Mouse (Mus musculus) forebrain, embryonic 16.5 days (tissue): ENCODE results near the gene Tha1. TPM values are rescaled to one million over a fixed set of nuclear protein-coding genes. Genes with fewer than 3 reads are reported as not detected.
A peak's percentile ranks its signal among the peaks of the same experiment; 100 is the strongest.

ENCODE experiments used
- ATAC-seq: fragments of 200-750 bp; cut with Nextera tagmentation; 2 replicates; pipeline ENCODE4 v1.8.0; 2017; ENCODE audit warnings: mild to moderate bottlenecking, moderate library complexity
- H3K27ac ChIP-seq: fragments of 300-500 bp; sonication (generic); 2 replicates; pipeline ENCODE4 v1.5.1; 2014; ENCODE audit warnings: low read length, control low read depth
- H3K27me3 ChIP-seq: fragments of 300-500 bp; sonication (generic); replicated peaks from 2 replicates; pipeline ENCODE4 v1.6.1; 2014; ENCODE audit warnings: low read length; ENCODE audit not compliant: control insufficient read depth, insufficient read depth
- H3K36me3 ChIP-seq: fragments of 300-500 bp; sonication (generic); 2 replicates; pipeline ENCODE4 v1.6.1; 2014; ENCODE audit not compliant: control insufficient read depth, insufficient read depth
- H3K4me1 ChIP-seq: fragments of 300-500 bp; sonication (generic); replicated peaks from 2 replicates; pipeline ENCODE4 v1.6.1; 2014; ENCODE audit warnings: low read length; ENCODE audit not compliant: control insufficient read depth, insufficient read depth
- H3K4me2 ChIP-seq: fragments of 300-500 bp; sonication (generic); 2 replicates; pipeline ENCODE4 v1.6.1; 2014; ENCODE audit warnings: mild to moderate bottlenecking, low read length, control low read depth
- H3K4me3 ChIP-seq: fragments of 300-500 bp; sonication (generic); replicated peaks from 2 replicates; pipeline ENCODE4 v1.5.1; 2014; ENCODE audit warnings: mild to moderate bottlenecking, low read length, control low read depth
- H3K9ac ChIP-seq: fragments of 300-500 bp; sonication (generic); replicated peaks from 2 replicates; pipeline ENCODE4 v1.6.1; 2014; ENCODE audit warnings: low read depth, low read length, control low read depth
- H3K9me3 ChIP-seq: fragments of 300-500 bp; sonication (generic); 2 replicates; pipeline ENCODE4 v1.6.1; 2016; ENCODE audit warnings: low read length; ENCODE audit not compliant: control insufficient read depth
- WGBS: fragments of 180-500 bp; shearing (Covaris S2); extraction: QIAGEN DNeasy Blood & Tissue Kit; methylation state at CpG from one replicate; pipeline ENCODE4 v1.1.7; 2014; 5-methylcytosine and 5-hydroxymethylcytosine counted together
- polyA plus RNA-seq: library from polyadenylated mRNA; unstranded; fragments of >200 nt; fragmentation: Nextera tagmentation; extraction: Ambion mirVana; gene quantifications from 2 replicates; pipeline ENCODE4 v1.2.1, GENCODE M21; 2015

Gene Tha1
- polyA plus RNA-seq, 1 experiment from 2014 or later: 5.4 TPM

DNA sequence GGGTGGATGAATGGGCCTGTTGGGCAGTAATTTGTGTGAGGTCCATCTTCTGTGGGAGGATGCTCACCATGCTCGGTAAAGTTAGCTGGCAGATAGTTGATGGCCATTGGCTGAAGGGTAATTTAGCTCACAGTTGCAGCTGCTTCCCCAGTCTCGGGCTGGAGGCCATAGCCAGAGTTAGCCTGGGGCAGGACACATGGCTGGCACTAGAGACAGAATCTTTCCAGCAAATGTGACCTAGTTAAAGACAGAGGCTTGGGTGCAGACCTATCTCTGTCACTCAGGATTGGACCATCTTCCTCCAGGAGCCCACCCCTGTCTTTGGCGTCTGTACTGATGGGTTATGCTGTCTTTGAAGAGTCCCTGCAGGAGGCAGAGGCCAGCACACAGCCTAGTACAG, 14.9 kb downstream of the Tha1 start:
- Histone ChIP-seq H3K4me2 (no peak overlapping the region), H3K27me3 (peaks cover 14% of the 10 kb centered on the region), H3K36me3 (no peaks in the 10 kb centered on the region), H3K4me1 (peaks cover 4% of the 10 kb centered on the region; the same call in 1 of the 2 replicates), H3K27ac (no peak overlapping the region), H3K9me3 (no peaks in the 10 kb centered on the region), H3K9ac (no peak overlapping the region), H3K4me3 (no peak overlapping the region)
- ATAC-seq: no peak
- WGBS: 57% methylated on average over 3 of the region's 3 CpGs

DNA sequence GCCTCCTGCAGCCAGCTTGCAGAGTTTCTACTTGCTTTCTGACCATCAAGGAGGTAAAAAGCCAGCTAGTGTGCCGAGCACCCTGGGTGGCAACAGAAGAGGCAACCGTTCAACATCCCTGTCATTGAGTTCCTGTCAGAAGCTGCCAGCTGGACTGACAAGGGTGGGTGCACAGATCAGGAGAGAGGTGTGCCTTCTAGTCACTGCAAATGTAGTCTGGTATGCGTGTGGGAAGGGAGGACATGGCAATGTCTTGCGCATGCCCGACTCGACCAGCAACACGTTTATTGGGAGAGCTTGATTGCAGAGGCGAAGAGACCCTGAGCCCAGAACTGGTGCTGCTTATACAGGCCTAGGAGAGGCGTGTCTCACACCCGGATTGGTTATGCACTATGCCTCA, 15.8 kb downstream of the Tha1 start:
- Histone ChIP-seq H3K27me3 (peaks cover 14% of the 10 kb centered on the region), H3K4me1 (peaks cover 4% of the 10 kb centered on the region; the same call in 1 of the 2 replicates), H3K9me3 (no peaks in the 10 kb centered on the region), H3K36me3 (no peaks in the 10 kb centered on the region), H3K4me2 (no peak overlapping the region), H3K27ac (no peak overlapping the region), H3K9ac (no peak overlapping the region), H3K4me3 (no peak overlapping the region)
- 92% methylated on average over 10 of the region's 10 CpGs for WGBS
- ATAC-seq: no peak

DNA sequence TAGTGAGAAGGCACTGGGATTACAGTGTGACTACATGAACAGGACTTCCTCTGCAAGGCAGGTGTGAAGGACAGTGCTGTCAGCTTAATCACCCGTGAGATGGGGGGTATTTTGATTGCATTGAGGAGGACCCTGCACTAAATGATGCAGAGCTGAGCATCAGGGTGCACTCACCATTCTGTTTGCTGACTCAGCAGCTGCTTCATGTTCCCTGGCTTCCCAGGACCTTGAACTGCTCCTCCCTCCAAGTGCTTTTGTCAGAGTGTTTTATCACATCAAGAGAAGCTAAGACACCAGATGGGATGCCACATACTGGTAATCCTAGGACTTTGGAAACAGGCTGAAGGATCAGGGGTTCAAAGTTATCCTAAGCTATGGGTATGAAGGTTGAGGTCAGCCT, 17.3 kb downstream of the Tha1 start:
- no peak overlapping the region for H3K27ac ChIP-seq
- H3K27me3 ChIP-seq: peaks cover 13% of the 10 kb centered on the region
- H3K4me1 ChIP-seq: peaks cover 4% of the 10 kb centered on the region; the same call in 1 of the 2 replicates
- no peak for ATAC-seq
- H3K4me3 ChIP-seq: no peak overlapping the region
- H3K4me2 ChIP-seq: no peak overlapping the region
- H3K36me3 ChIP-seq: no peaks in the 10 kb centered on the region
- WGBS: 81% methylated on average over 1 of the region's 1 CpGs
- H3K9me3 ChIP-seq: no peaks in the 10 kb centered on the region
- H3K9ac ChIP-seq: no peak overlapping the region

DNA sequence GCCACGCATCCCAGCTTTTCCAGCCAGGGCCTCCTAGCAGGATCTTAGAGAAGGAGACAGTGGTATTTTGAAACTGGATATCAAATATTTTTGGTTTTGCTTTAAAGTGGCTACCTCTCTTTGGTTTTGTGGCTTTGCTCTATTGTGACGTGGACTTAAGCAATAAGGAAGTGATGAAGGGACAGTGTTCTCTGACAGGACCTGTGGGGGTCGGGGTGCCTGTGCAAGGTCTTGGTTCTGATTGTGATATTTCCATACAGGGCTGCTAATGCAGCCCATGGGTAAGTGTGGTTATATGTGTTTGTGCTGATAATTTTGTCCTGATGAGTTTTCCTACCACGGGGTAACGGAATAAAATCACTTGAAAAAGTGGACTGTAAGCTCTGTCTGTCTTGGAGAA, 17.9 kb downstream of the Tha1 start:
- H3K9me3 ChIP-seq: no peaks in the 10 kb centered on the region
- WGBS: 95% methylated on average over 5 of the region's 5 CpGs
- no peaks in the 10 kb centered on the region for H3K36me3 ChIP-seq
- ATAC-seq: no peak
- H3K27ac ChIP-seq: no peak overlapping the region
- no peak overlapping the region for H3K4me2 ChIP-seq
- H3K27me3 ChIP-seq: peaks cover 7% of the 10 kb centered on the region
- H3K4me3 ChIP-seq: no peak overlapping the region
- no peak overlapping the region for H3K9ac ChIP-seq
- H3K4me1 ChIP-seq: peaks cover 3% of the 10 kb centered on the region

DNA sequence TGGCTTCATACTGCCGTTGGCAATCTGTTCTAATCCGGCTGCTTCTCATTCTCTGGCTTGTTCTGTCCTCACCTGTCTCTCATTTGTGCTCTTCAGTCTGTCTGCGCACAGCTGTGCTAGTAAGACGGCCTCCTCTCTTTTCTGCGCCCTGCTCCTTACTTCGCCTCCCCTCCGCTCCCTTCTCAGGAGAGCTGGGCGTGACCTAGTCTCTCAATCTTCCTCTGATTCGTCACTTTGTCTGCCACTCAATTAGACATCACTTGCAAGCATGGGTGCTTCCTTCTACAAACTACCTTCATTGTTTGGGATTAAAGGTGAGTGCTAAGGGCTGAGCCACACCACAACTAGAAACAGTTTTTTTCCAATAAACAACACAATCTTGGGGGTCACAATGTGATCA, 19.0 kb downstream of the Tha1 start:
- ATAC-seq: no peak
- no peaks in the 10 kb centered on the region for H3K36me3 ChIP-seq
- WGBS: 90% methylated on average over 9 of the region's 9 CpGs

DNA sequence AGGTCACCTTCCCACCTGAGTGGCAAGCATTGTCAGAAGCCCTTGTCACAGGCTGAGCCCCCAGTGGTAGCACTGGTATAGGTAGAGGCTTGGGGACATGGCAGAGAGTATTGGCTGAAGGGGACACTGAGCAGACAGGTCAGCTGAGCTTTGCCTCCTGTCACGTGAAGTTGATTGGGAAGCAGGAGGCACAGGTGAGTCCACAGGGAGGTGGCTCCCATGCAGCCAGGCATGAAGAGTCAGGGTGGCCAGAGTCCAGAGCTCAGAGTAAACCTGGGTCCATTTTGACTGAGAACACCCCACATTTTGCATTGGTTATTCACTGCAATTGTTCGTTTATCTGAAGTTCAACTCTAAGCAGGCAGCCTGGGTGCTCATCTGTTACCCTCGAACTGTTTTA, 20.4 kb downstream of the Tha1 start:
- Histone ChIP-seq H3K9ac (no peak overlapping the region), H3K27ac (no peak overlapping the region), H3K27me3 (no peaks in the 10 kb centered on the region), H3K4me2 (no peak overlapping the region), H3K36me3 (no peaks in the 10 kb centered on the region), H3K4me1 (peaks cover 21% of the 10 kb centered on the region), H3K4me3 (no peak overlapping the region), H3K9me3 (no peaks in the 10 kb centered on the region)
- WGBS: 95% methylated on average over 3 of the region's 3 CpGs
- ATAC-seq: no peak

More for the DNA sequence above, 19.0 kb downstream of the Tha1 start:
- Histone ChIP-seq H3K9me3 (no peaks in the 10 kb centered on the region), H3K27ac (no peak overlapping the region), H3K27me3 (no peaks in the 10 kb centered on the region), H3K4me2 (no peak overlapping the region), H3K4me1 (peaks cover 14% of the 10 kb centered on the region), H3K9ac (no peak overlapping the region), H3K4me3 (no peak overlapping the region)

DNA sequence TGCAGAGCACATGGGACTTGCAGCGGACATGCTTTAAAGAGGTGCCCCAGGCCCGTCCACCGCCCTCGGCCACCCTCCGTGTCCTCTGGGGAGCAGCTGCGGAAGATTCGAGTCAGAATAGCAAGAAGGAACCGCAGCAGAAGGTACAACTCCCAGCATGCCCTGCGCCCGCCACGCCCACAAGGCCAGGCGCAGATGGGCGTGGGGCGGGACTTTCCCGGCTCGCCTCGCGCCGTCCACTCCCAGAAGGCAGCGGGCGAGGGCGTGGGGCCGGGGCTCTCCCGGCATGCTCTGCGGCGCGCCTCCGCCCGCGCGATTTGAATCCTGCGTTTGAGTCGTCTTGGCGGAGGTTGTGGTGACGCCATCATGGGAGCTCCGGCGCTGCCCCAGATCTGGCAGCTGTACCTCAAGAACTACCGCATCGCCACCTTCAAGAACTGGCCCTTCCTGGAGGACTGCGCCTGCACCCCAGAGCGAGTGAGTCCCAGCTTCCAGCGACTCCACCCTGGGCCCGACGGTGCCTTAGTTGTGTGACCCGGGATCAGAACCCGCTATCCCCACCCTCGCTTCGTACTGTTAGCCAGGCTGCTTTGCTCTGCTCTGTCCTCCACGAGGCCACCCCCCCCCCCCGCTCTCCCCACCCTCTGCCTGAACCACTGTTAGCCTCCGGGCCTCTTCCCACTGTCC, 24.2 kb downstream of the Tha1 start, which contains the start of gene Birc5:
TSS of gene Birc5 (plus strand) at position 267 of the 687 bp plus-strand sequence.
- no peaks in the 10 kb centered on the region for H3K36me3 ChIP-seq
- H3K4me2 ChIP-seq: peak within 1 kb of the TSS; percentile 79
- peak within 1 kb of the TSS; percentile 99 for H3K27ac ChIP-seq
- no peaks in the 10 kb centered on the region for H3K9me3 ChIP-seq
- H3K4me1 ChIP-seq: peaks cover 22% of the 10 kb centered on the region
- no peaks in the 10 kb centered on the region for H3K27me3 ChIP-seq
- peak within 1 kb of the TSS; percentile 80 for H3K4me3 ChIP-seq
- H3K9ac ChIP-seq: peak within 1 kb of the TSS; percentile 96
- WGBS: 0% methylated on average over 49 of the region's 51 CpGs
- peak; percentile 95 for ATAC-seq

DNA sequence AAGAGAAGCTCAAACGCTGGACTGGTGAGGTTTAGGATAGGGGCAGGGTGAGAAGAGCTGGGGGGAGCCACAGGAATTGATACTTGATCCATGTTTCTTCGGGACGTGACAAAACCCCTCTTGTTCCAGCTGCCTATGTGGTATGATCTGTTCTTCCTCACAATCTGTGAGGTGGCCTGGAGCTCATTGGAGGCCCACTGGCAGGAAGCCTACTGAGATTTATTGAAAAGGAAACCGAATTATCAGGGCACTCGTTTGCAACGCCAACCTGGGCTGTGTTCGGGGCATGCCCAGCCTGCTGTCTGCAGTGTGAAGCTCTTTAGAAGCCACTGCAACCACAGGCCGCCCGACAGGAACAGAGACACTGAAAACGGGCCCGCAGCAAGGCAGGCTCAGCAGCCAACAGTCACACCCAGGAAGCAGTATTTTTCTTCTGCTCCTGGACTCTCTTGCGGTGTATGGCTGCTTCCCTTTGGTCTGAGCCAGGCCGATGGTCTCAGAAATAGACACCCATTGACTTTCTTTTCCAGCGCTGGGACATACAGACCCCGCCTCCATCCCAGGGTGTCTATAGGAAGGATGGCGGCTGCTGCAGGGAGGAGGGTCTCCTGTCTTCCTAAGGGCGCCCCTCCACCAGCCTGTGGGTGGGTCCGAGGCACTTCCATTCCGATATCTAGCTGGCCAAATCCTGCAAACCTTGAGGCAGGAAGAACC, 24.9 kb downstream of the Tha1 start:
- peak overlapping the region; percentile 79 for H3K4me2 ChIP-seq
- no peaks in the 10 kb centered on the region for H3K9me3 ChIP-seq
- no peaks in the 10 kb centered on the region for H3K27me3 ChIP-seq
- peak; percentile 90 for ATAC-seq
- peak overlapping the region; percentile 96 for H3K9ac ChIP-seq
- H3K4me3 ChIP-seq: peak overlapping the region; percentile 80
- peaks cover 22% of the 10 kb centered on the region for H3K4me1 ChIP-seq
- 8% methylated on average over 19 of the region's 19 CpGs for WGBS
- H3K36me3 ChIP-seq: no peaks in the 10 kb centered on the region
- H3K27ac ChIP-seq: peak overlapping the region; percentile 99

DNA sequence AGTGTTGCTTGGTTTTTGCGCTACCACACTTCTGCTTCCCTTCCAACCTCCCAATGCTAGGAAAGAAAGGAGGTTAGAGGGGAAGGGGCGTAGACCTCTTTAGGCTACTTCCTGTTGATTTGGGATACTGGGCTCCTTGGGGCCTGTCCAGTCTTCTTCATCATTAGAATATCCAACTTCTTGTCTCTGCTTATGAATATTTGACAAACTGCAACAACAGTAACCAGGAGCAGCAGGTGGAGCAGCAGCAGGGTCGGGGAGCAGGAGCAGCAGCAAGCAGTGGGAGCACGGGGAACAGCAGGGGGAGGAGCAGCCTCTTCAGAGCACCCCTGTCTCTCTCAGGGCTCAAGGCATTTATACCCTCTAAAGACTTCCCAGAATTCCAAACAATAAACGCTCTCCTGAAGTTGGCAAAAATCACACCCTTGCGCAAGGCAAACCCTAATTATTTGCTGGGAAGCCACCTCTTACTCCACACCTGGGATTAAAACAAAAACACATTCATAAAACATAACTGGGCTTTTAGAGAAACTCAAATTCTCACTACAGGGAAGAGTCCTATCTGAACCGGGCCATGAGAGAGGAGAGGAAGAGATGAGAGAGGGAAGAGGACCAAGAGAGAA, 25.6 kb downstream of the Tha1 start:
- Histone ChIP-seq H3K27me3 (no peaks in the 10 kb centered on the region), H3K4me2 (peak overlapping the region; percentile 79), H3K4me3 (peak overlapping the region; percentile 80; the same call in 1 of the 2 replicates), H3K27ac (peak overlapping the region; percentile 99), H3K9me3 (no peaks in the 10 kb centered on the region), H3K36me3 (no peaks in the 10 kb centered on the region), H3K9ac (peak overlapping the region; percentile 96), H3K4me1 (peaks cover 22% of the 10 kb centered on the region)
- 77% methylated on average over 7 of the region's 7 CpGs for WGBS
- no peak for ATAC-seq
